Mouse (Mus musculus): ENCODE measurements around the gene Isg20l2. TPM values are rescaled to one million over a fixed set of nuclear protein-coding genes. Genes with fewer than 3 reads are reported as not detected.
"Not testable (repeated sequence)": the region's sequence is repeated elsewhere in the genome, so short reads cannot be mapped to it uniquely, and the experiment has no call there.

Gene Isg20l2
- polyA plus RNA-seq (2016; fragmentation: Nextera tagmentation; extraction: Ambion mirVana), result 67.7 and 68.7 TPM in 2 replicates

- Histone ChIP-seq H3K9ac (peak within 1 kb of the TSS; percentile 89), H3K4me3 (peak within 1 kb of the TSS; percentile 99), H3K27ac (peak within 1 kb of the TSS; percentile 90), H3K36me3 (peaks cover 58% of the 10 kb centered on the region), H3K9me3 (replicated peaks) (no peaks in the 10 kb centered on the region), H3K4me1 (peaks cover 36% of the 10 kb centered on the region), H3K27me3 (no peaks in the 10 kb centered on the region), H3K4me2 (replicated peaks) (peak within 1 kb of the TSS; percentile 80)
- under 1% methylated on average over 57 of the region's 78 CpGs for WGBS
- ATAC-seq (ENCODE audit: low FRiP score), result peak; percentile 97
Observed at GRCm38 (mm10) chr3:87930078-87930795, at the start of gene Isg20l2, which contains the start of gene Rrnad1. Gene Isg20l2 (plus strand): TSS chr3:87930314. Gene Rrnad1 (minus strand): TSS chr3:87930717.

- 10% methylated on average over 3 of the region's 3 CpGs for WGBS
- H3K27ac ChIP-seq, result no peak overlapping the region
Observed at GRCm38 (mm10) chr3:87884291-87884690, 45.8 kb upstream of the Isg20l2 start.

GRCm38 (mm10) chr3:87884708-87885251, 45.3 kb upstream of the Isg20l2 start:
- peaks cover 20% of the 10 kb centered on the region for H3K4me1 ChIP-seq
- H3K27me3 ChIP-seq, result no peaks in the 10 kb centered on the region
- peak overlapping the region; percentile 81 for H3K27ac ChIP-seq
- WGBS, result under 1% methylated on average over 24 of the region's 28 CpGs
- peak; percentile 17 for ATAC-seq (ENCODE audit: low FRiP score)
- H3K4me2 ChIP-seq (replicated peaks), result peak overlapping the region; percentile 87
- peaks cover 8% of the 10 kb centered on the region for H3K36me3 ChIP-seq
- H3K9ac ChIP-seq, result peak overlapping the region; percentile 97
- H3K4me3 ChIP-seq, result peak overlapping the region; percentile 99
- no peaks in the 10 kb centered on the region for H3K9me3 ChIP-seq (replicated peaks)

More at GRCm38 (mm10) chr3:87884291-87884690, 45.8 kb upstream of the Isg20l2 start:
- H3K9ac ChIP-seq, result peak overlapping the region; percentile 97
- peak overlapping the region; percentile 99 for H3K4me3 ChIP-seq
- H3K9me3 ChIP-seq (replicated peaks), result no peaks in the 10 kb centered on the region
- no peaks in the 10 kb centered on the region for H3K27me3 ChIP-seq
- H3K4me1 ChIP-seq, result peaks cover 20% of the 10 kb centered on the region
- H3K4me2 ChIP-seq (replicated peaks), result peak overlapping the region; percentile 87
- H3K36me3 ChIP-seq, result peaks cover 10% of the 10 kb centered on the region
- ATAC-seq (ENCODE audit: low FRiP score), result no peak

GRCm38 (mm10) chr3:87885281-87886003, 44.7 kb upstream of the Isg20l2 start, which contains the start of gene Prcc:
Gene Prcc (minus strand): TSS chr3:87885608.
- WGBS, result under 1% methylated on average over 33 of the region's 33 CpGs
- no peaks in the 10 kb centered on the region for H3K9me3 ChIP-seq (replicated peaks)
- H3K27ac ChIP-seq, result peak within 1 kb of the TSS; percentile 81
- H3K27me3 ChIP-seq, result no peaks in the 10 kb centered on the region
- peak within 1 kb of the TSS; percentile 97 for H3K9ac ChIP-seq
- H3K4me1 ChIP-seq, result peaks cover 20% of the 10 kb centered on the region
- H3K36me3 ChIP-seq, result peaks cover 3% of the 10 kb centered on the region
- H3K4me2 ChIP-seq (replicated peaks), result peak within 1 kb of the TSS; percentile 87
- peak; percentile 99 for ATAC-seq (ENCODE audit: low FRiP score)
- H3K4me3 ChIP-seq, result peak within 1 kb of the TSS; percentile 99

- H3K9ac ChIP-seq, result 0 out of 2 replicates have a peak overlapping the region, but pooled peaks have one; percentile 35
- no peaks in the 10 kb centered on the region for H3K27me3 ChIP-seq
- H3K4me2 ChIP-seq (replicated peaks), result peak overlapping the region; percentile 48
- H3K4me1 ChIP-seq, result peaks cover 20% of the 10 kb centered on the region
- no peak overlapping the region for H3K27ac ChIP-seq
- WGBS, result 14% methylated on average over 10 of the region's 10 CpGs
- no peaks in the 10 kb centered on the region for H3K9me3 ChIP-seq (replicated peaks)
- peak overlapping the region; percentile 99 for H3K4me3 ChIP-seq
- ATAC-seq (ENCODE audit: low FRiP score), result peak; percentile 36; the same call in 1 of the 2 replicates
- H3K36me3 ChIP-seq, result no peaks in the 10 kb centered on the region
Observed at GRCm38 (mm10) chr3:87886004-87886365, 44.1 kb upstream of the Isg20l2 start.

GRCm38 (mm10) chr3:87886416-87886815, 43.7 kb upstream of the Isg20l2 start:
- H3K9me3 ChIP-seq (replicated peaks), result no peaks in the 10 kb centered on the region
- no peak overlapping the region for H3K9ac ChIP-seq
- H3K4me1 ChIP-seq, result peaks cover 20% of the 10 kb centered on the region
- H3K36me3 ChIP-seq, result no peaks in the 10 kb centered on the region
- H3K4me2 ChIP-seq (replicated peaks), result peak overlapping the region; percentile 48
- WGBS, result 86% methylated on average over 6 of the region's 6 CpGs
- H3K4me3 ChIP-seq, result peak overlapping the region; percentile 99; the same call in 1 of the 2 replicates
- no peaks in the 10 kb centered on the region for H3K27me3 ChIP-seq
- no peak overlapping the region for H3K27ac ChIP-seq
- no peak for ATAC-seq (ENCODE audit: low FRiP score)

GRCm38 (mm10) chr3:87887400-87887799, 42.7 kb upstream of the Isg20l2 start:
- H3K4me2 ChIP-seq (replicated peaks); ATAC-seq (ENCODE audit: low FRiP score); H3K36me3 ChIP-seq; H3K27me3 ChIP-seq; H3K27ac ChIP-seq; H3K4me3 ChIP-seq; H3K9me3 ChIP-seq (replicated peaks); H3K9ac ChIP-seq: not testable (repeated sequence)
- WGBS, result 82% methylated on average over 4 of the region's 4 CpGs
- peaks cover 19% of the 10 kb centered on the region for H3K4me1 ChIP-seq

- Histone ChIP-seq H3K4me1 (no peaks in the 10 kb centered on the region), H3K36me3 (no peaks in the 10 kb centered on the region), H3K9me3 (replicated peaks) (no peaks in the 10 kb centered on the region), H3K9ac (no peak overlapping the region), H3K27ac (no peak overlapping the region), H3K4me3 (no peak overlapping the region), H3K27me3 (no peaks in the 10 kb centered on the region), H3K4me2 (replicated peaks) (no peak overlapping the region)
- WGBS, result 51% methylated on average over 3 of the region's 3 CpGs
- no peak for ATAC-seq (ENCODE audit: low FRiP score)
Observed at GRCm38 (mm10) chr3:87891481-87891880, 38.6 kb upstream of the Isg20l2 start.

GRCm38 (mm10) chr3:87893367-87893905, 36.7 kb upstream of the Isg20l2 start:
- H3K27me3 ChIP-seq, result no peaks in the 10 kb centered on the region
- no peaks in the 10 kb centered on the region for H3K9me3 ChIP-seq (replicated peaks)
- H3K4me3 ChIP-seq, result no peak overlapping the region
- no peak overlapping the region for H3K4me2 ChIP-seq (replicated peaks)
- H3K9ac ChIP-seq, result no peak overlapping the region
- no peaks in the 10 kb centered on the region for H3K36me3 ChIP-seq
- ATAC-seq (ENCODE audit: low FRiP score), result no peak
- no peak overlapping the region for H3K27ac ChIP-seq
- WGBS, result 77% methylated on average over 3 of the region's 3 CpGs
- no peaks in the 10 kb centered on the region for H3K4me1 ChIP-seq

- no peaks in the 10 kb centered on the region for H3K27me3 ChIP-seq
- 73% methylated on average over 3 of the region's 3 CpGs for WGBS
- H3K4me1 ChIP-seq, result no peaks in the 10 kb centered on the region
- H3K9me3 ChIP-seq (replicated peaks), result no peaks in the 10 kb centered on the region
- no peak overlapping the region for H3K27ac ChIP-seq
- no peak for ATAC-seq (ENCODE audit: low FRiP score)
- H3K4me2 ChIP-seq (replicated peaks), result no peak overlapping the region
- no peaks in the 10 kb centered on the region for H3K36me3 ChIP-seq
- H3K9ac ChIP-seq, result no peak overlapping the region
- H3K4me3 ChIP-seq, result no peak overlapping the region
Observed at GRCm38 (mm10) chr3:87899266-87899665, 30.8 kb upstream of the Isg20l2 start.

GRCm38 (mm10) chr3:87899776-87900175, 30.3 kb upstream of the Isg20l2 start:
- H3K4me1 ChIP-seq, result no peaks in the 10 kb centered on the region
- ATAC-seq (ENCODE audit: low FRiP score), result no peak
- H3K9ac ChIP-seq, result no peak overlapping the region
- no peaks in the 10 kb centered on the region for H3K27me3 ChIP-seq
- H3K36me3 ChIP-seq, result no peaks in the 10 kb centered on the region
- no peaks in the 10 kb centered on the region for H3K9me3 ChIP-seq (replicated peaks)
- H3K27ac ChIP-seq, result no peak overlapping the region
- no peak overlapping the region for H3K4me2 ChIP-seq (replicated peaks)
- H3K4me3 ChIP-seq, result no peak overlapping the region
- WGBS, result 83% methylated on average over 3 of the region's 3 CpGs

- no peak overlapping the region for H3K9ac ChIP-seq
- no peak overlapping the region for H3K4me2 ChIP-seq (replicated peaks)
- 53% methylated on average over 1 of the region's 1 CpGs for WGBS
- H3K27ac ChIP-seq, result no peak overlapping the region
- H3K27me3 ChIP-seq, result no peaks in the 10 kb centered on the region
- no peaks in the 10 kb centered on the region for H3K9me3 ChIP-seq (replicated peaks)
- H3K4me3 ChIP-seq, result no peak overlapping the region
- no peak for ATAC-seq (ENCODE audit: low FRiP score)
- H3K4me1 ChIP-seq, result no peaks in the 10 kb centered on the region
- H3K36me3 ChIP-seq, result no peaks in the 10 kb centered on the region
Observed at GRCm38 (mm10) chr3:87901036-87901624, 29.0 kb upstream of the Isg20l2 start.
